Mouse (Mus musculus) NIH3T3 (cell line): ENCODE results near the gene Trpm3.

Experiments
- DNase-seq: peaks from one replicate; pipeline ENCODE4 v3.0.0-alpha.2; 2012; ENCODE audit warnings: low read depth

Trpm3 gene

GRCm38 (mm10) chr19:22977508-22977907, 838.7 kb downstream of the Trpm3 start:
- no peak for DNase-seq

GRCm38 (mm10) chr19:22978763-22979162, 839.9 kb downstream of the Trpm3 start:
- no peak for DNase-seq

GRCm38 (mm10) chr19:22979191-22979590, 840.3 kb downstream of the Trpm3 start:
- DNase-seq: peak; percentile 75

- no peak for DNase-seq
Observed at GRCm38 (mm10) chr19:22987914-22988313, 849.1 kb downstream of the Trpm3 start.

GRCm38 (mm10) chr19:22993946-22994345, 855.1 kb downstream of the Trpm3 start:
- peak; percentile 61 for DNase-seq

- DNase-seq: peak; percentile 71
Observed at GRCm38 (mm10) chr19:22994531-22994930, 855.7 kb downstream of the Trpm3 start.

GRCm38 (mm10) chr19:23000293-23000692, 861.4 kb downstream of the Trpm3 start:
- no peak for DNase-seq

GRCm38 (mm10) chr19:23003861-23004260, 865.0 kb downstream of the Trpm3 start:
- DNase-seq: no peak

GRCm38 (mm10) chr19:23005851-23006250, 867.0 kb downstream of the Trpm3 start:
- DNase-seq: no peak

GRCm38 (mm10) chr19:23006517-23007273, 867.8 kb downstream of the Trpm3 start:
- peak; percentile 70 for DNase-seq

GRCm38 (mm10) chr19:23013695-23014094, 874.8 kb downstream of the Trpm3 start:
- DNase-seq: no peak

- DNase-seq: peak; percentile 64
Observed at GRCm38 (mm10) chr19:23015516-23015915, 876.7 kb downstream of the Trpm3 start.

GRCm38 (mm10) chr19:23018186-23018727, 879.4 kb downstream of the Trpm3 start:
- no peak for DNase-seq

GRCm38 (mm10) chr19:23022902-23023301, 884.1 kb downstream of the Trpm3 start:
- no peak for DNase-seq

- DNase-seq: no peak
Observed at GRCm38 (mm10) chr19:23023316-23023960, 884.6 kb downstream of the Trpm3 start.

GRCm38 (mm10) chr19:23024821-23025220, 886.0 kb downstream of the Trpm3 start:
- DNase-seq: no peak

GRCm38 (mm10) chr19:23026427-23026826, 887.6 kb downstream of the Trpm3 start:
- no peak for DNase-seq

GRCm38 (mm10) chr19:23028283-23028682, 889.4 kb downstream of the Trpm3 start:
- peak; percentile 88 for DNase-seq

GRCm38 (mm10) chr19:23033343-23033742, 894.5 kb downstream of the Trpm3 start:
- peak; percentile 52 for DNase-seq

- DNase-seq: no peak
Observed at GRCm38 (mm10) chr19:23034117-23034516, 895.3 kb downstream of the Trpm3 start.

- DNase-seq: peak; percentile 14
Observed at GRCm38 (mm10) chr19:23034933-23035332, 896.1 kb downstream of the Trpm3 start.

GRCm38 (mm10) chr19:23035786-23036185, 896.9 kb downstream of the Trpm3 start:
- no peak for DNase-seq

- DNase-seq: peak; percentile 38
Observed at GRCm38 (mm10) chr19:23036782-23037477, 898.1 kb downstream of the Trpm3 start.
